Mouse (Mus musculus) midbrain, embryonic 16.5 days (tissue): ENCODE results near the gene Zfp618. TPM values are rescaled to one million over a fixed set of nuclear protein-coding genes. Genes with fewer than 3 reads are reported as not detected.

Experiments used
- ATAC-seq: fragments of 200-750 bp; cut with Nextera tagmentation; 2 replicates; pipeline ENCODE4 v1.8.0; 2017; ENCODE audit warnings: moderate TSS enrichment
- H3K27ac ChIP-seq: fragments of 300-500 bp; sonication (generic); 2 replicates; pipeline ENCODE4 v1.5.1; 2014; ENCODE audit warnings: mild to moderate bottlenecking, low read length, mixed read lengths
- H3K27me3 ChIP-seq: fragments of 300-500 bp; sonication (generic); 2 replicates; pipeline ENCODE4 v1.6.1; 2014; ENCODE audit warnings: low read depth, low read length, mixed read lengths; ENCODE audit not compliant: control insufficient read depth, insufficient read depth
- H3K36me3 ChIP-seq: fragments of 300-500 bp; sonication (generic); 2 replicates; pipeline ENCODE4 v1.6.1; 2014; ENCODE audit warnings: mild to moderate bottlenecking, low read length, moderate library complexity, mixed read lengths; ENCODE audit not compliant: control insufficient read depth, insufficient read depth
- H3K4me1 ChIP-seq: fragments of 300-500 bp; sonication (generic); 2 replicates; pipeline ENCODE4 v1.6.1; 2014; ENCODE audit warnings: mild to moderate bottlenecking, low read length, mixed read lengths; ENCODE audit not compliant: control insufficient read depth, insufficient read depth
- H3K4me2 ChIP-seq: fragments of 300-500 bp; sonication (generic); 2 replicates; pipeline ENCODE4 v1.6.1; 2014; ENCODE audit warnings: mild to moderate bottlenecking, low read length, mixed read lengths
- H3K4me3 ChIP-seq: fragments of 300-500 bp; sonication (generic); 2 replicates; pipeline ENCODE4 v1.5.1; 2014; ENCODE audit warnings: low read depth, mild to moderate bottlenecking, low read length, moderate library complexity, mixed read lengths
- H3K9ac ChIP-seq: fragments of 300-500 bp; sonication (generic); 2 replicates; pipeline ENCODE4 v1.6.1; 2014; ENCODE audit warnings: low read depth, low read length, mixed read lengths
- H3K9me3 ChIP-seq: fragments of 300-500 bp; sonication (generic); replicated peaks from 2 replicates; pipeline ENCODE4 v1.6.1; 2014; ENCODE audit warnings: mild to moderate bottlenecking, low read length, mixed read lengths; ENCODE audit not compliant: control insufficient read depth, poor library complexity, severe bottlenecking
- WGBS: fragments of 180-500 bp; shearing (Covaris S2); extraction: QIAGEN DNeasy Blood & Tissue Kit; methylation state at CpG from one replicate; pipeline ENCODE4 v1.1.7; 2014; 5-methylcytosine and 5-hydroxymethylcytosine counted together
- polyA plus RNA-seq: library from polyadenylated mRNA; unstranded; fragments of >200 nt; fragmentation: Nextera tagmentation; extraction: Ambion mirVana; gene quantifications from 2 replicates; pipeline ENCODE4 v1.2.1, GENCODE M21; 2015

Gene Zfp618
- polyA plus RNA-seq, 1 experiment from 2014 or later, result 29.6 TPM

GRCm38 (mm10) chr4:62969526-62969925, 4.2 kb downstream of the Zfp618 start:
- H3K9ac ChIP-seq, result no peak overlapping the region
- no peaks in the 10 kb centered on the region for H3K36me3 ChIP-seq
- ATAC-seq, result no peak
- H3K4me3 ChIP-seq, result no peak overlapping the region
- H3K4me1 ChIP-seq, result peaks cover 16% of the 10 kb centered on the region
- no peaks in the 10 kb centered on the region for H3K27me3 ChIP-seq
- no peak overlapping the region for H3K27ac ChIP-seq
- no peak overlapping the region for H3K4me2 ChIP-seq
- no peaks in the 10 kb centered on the region for H3K9me3 ChIP-seq
- WGBS, result 92% methylated on average over 5 of the region's 5 CpGs

- no peaks in the 10 kb centered on the region for H3K27me3 ChIP-seq
These were observed 6.6 kb downstream of the Zfp618 start for GRCm38 (mm10) chr4:62971991-62972390.

GRCm38 (mm10) chr4:62973086-62973485, 7.7 kb downstream of the Zfp618 start:
- H3K9me3 ChIP-seq, result no peaks in the 10 kb centered on the region
- WGBS, result 68% methylated on average over 3 of the region's 3 CpGs
- peaks cover 18% of the 10 kb centered on the region for H3K4me1 ChIP-seq
- H3K27ac ChIP-seq, result no peak overlapping the region
- H3K9ac ChIP-seq, result no peak overlapping the region
- no peak overlapping the region for H3K4me2 ChIP-seq
- ATAC-seq, result no peak
- no peak overlapping the region for H3K4me3 ChIP-seq
- H3K27me3 ChIP-seq, result no peaks in the 10 kb centered on the region
- no peaks in the 10 kb centered on the region for H3K36me3 ChIP-seq

More at GRCm38 (mm10) chr4:62971991-62972390, 6.6 kb downstream of the Zfp618 start:
- WGBS, result 70% methylated on average over 1 of the region's 1 CpGs
- H3K9ac ChIP-seq, result no peak overlapping the region
- H3K36me3 ChIP-seq, result no peaks in the 10 kb centered on the region
- no peaks in the 10 kb centered on the region for H3K9me3 ChIP-seq
- ATAC-seq, result no peak
- H3K27ac ChIP-seq, result no peak overlapping the region
- no peak overlapping the region for H3K4me2 ChIP-seq
- H3K4me1 ChIP-seq, result peaks cover 19% of the 10 kb centered on the region
- no peak overlapping the region for H3K4me3 ChIP-seq

GRCm38 (mm10) chr4:62974901-62975300, 9.5 kb downstream of the Zfp618 start:
- Histone ChIP-seq H3K27me3 (no peaks in the 10 kb centered on the region), H3K36me3 (no peaks in the 10 kb centered on the region), H3K9ac (no peak overlapping the region), H3K27ac (no peak overlapping the region), H3K4me2 (no peak overlapping the region), H3K9me3 (no peaks in the 10 kb centered on the region), H3K4me1 (peaks cover 23% of the 10 kb centered on the region), H3K4me3 (no peak overlapping the region)
- ATAC-seq, result no peak
- 90% methylated on average over 2 of the region's 2 CpGs for WGBS

- 83% methylated on average over 6 of the region's 6 CpGs for whole genome bisulfite sequencing
- Histone ChIP-seq H3K4me2 (no peak overlapping the region), H3K9ac (no peak overlapping the region), H3K4me3 (no peak overlapping the region), H3K27ac (no peak overlapping the region), H3K36me3 (no peaks in the 10 kb centered on the region), H3K9me3 (no peaks in the 10 kb centered on the region), H3K27me3 (no peaks in the 10 kb centered on the region), H3K4me1 (peaks cover 26% of the 10 kb centered on the region)
- ATAC-seq, result no peak; the same call in 1 of the 2 replicates
These were observed 10.2 kb downstream of the Zfp618 start for GRCm38 (mm10) chr4:62975541-62975940.

- H3K4me1 ChIP-seq, result peaks cover 23% of the 10 kb centered on the region
- H3K27ac ChIP-seq, result no peak overlapping the region
- no peak overlapping the region for H3K9ac ChIP-seq
- no peaks in the 10 kb centered on the region for H3K27me3 ChIP-seq
- H3K9me3 ChIP-seq, result no peaks in the 10 kb centered on the region
- no peaks in the 10 kb centered on the region for H3K36me3 ChIP-seq
- no peak overlapping the region for H3K4me2 ChIP-seq
- 89% methylated on average over 6 of the region's 6 CpGs for WGBS
- H3K4me3 ChIP-seq, result no peak overlapping the region
- ATAC-seq, result no peak
These were observed 12.1 kb downstream of the Zfp618 start for GRCm38 (mm10) chr4:62977454-62977853.

- H3K36me3 ChIP-seq, result no peaks in the 10 kb centered on the region
- 0 out of 2 replicates have a peak overlapping the region, but pooled peaks have one; percentile 34 for H3K9ac ChIP-seq
- no peaks in the 10 kb centered on the region for H3K9me3 ChIP-seq
- H3K27ac ChIP-seq, result peak overlapping the region; percentile 53; the same call in 1 of the 2 replicates
- peak; percentile 59 for ATAC-seq
- no peak overlapping the region for H3K4me2 ChIP-seq
- H3K4me3 ChIP-seq, result no peak overlapping the region
- no peaks in the 10 kb centered on the region for H3K27me3 ChIP-seq
- peaks cover 20% of the 10 kb centered on the region for H3K4me1 ChIP-seq
- WGBS, result 20% methylated on average over 10 of the region's 10 CpGs
These were observed 13.1 kb downstream of the Zfp618 start for GRCm38 (mm10) chr4:62978501-62978911.

GRCm38 (mm10) chr4:62981572-62981971, 16.2 kb downstream of the Zfp618 start:
- Histone ChIP-seq H3K9ac (no peak overlapping the region), H3K27me3 (no peaks in the 10 kb centered on the region), H3K9me3 (no peaks in the 10 kb centered on the region), H3K36me3 (no peaks in the 10 kb centered on the region), H3K4me2 (no peak overlapping the region), H3K4me3 (no peak overlapping the region), H3K27ac (no peak overlapping the region), H3K4me1 (peaks cover 17% of the 10 kb centered on the region)
- WGBS, result 91% methylated on average over 2 of the region's 2 CpGs
- ATAC-seq, result no peak

- H3K4me1 ChIP-seq, result peaks cover 10% of the 10 kb centered on the region
- H3K9ac ChIP-seq, result no peak overlapping the region
- no peaks in the 10 kb centered on the region for H3K9me3 ChIP-seq
- H3K27ac ChIP-seq, result no peak overlapping the region
- no peaks in the 10 kb centered on the region for H3K27me3 ChIP-seq
- WGBS, result 97% methylated on average over 5 of the region's 5 CpGs
- no peaks in the 10 kb centered on the region for H3K36me3 ChIP-seq
- H3K4me2 ChIP-seq, result no peak overlapping the region
- H3K4me3 ChIP-seq, result no peak overlapping the region
- no peak for ATAC-seq
These were observed 18.2 kb downstream of the Zfp618 start for GRCm38 (mm10) chr4:62983556-62983955.
